Mouse (Mus musculus): ENCODE measurements at regions not wholly inside any gene's neighbourhood (a gene's known extent, or its start where the extent isn't known, plus 50 kb on each side); places are given as distances from the start of the nearest gene placed in this dataset.
A peak's percentile ranks its signal among the peaks of the same experiment; 100 is the strongest.

- DNase-seq = no peak
These were observed 65.6 kb downstream of the Rtl9 start for GRCm38 (mm10) chrX:143164945-143165344.

- peak; percentile 4 for DNase-seq
These were observed 95.2 kb downstream of the Rtl9 start for GRCm38 (mm10) chrX:143194611-143195010.

GRCm38 (mm10) chrX:143202698-143203097 lies 103.3 kb downstream of the Rtl9 start:
- DNase-seq = no peak

- no peak for DNase-seq
These were observed 104.5 kb downstream of the Rtl9 start for GRCm38 (mm10) chrX:143203828-143204419.

- DNase-seq = no peak
These were observed 117.2 kb downstream of the Rtl9 start for GRCm38 (mm10) chrX:143216626-143217025.

Measured in gastrocnemius, postnatal 25 days (tissue).